Mouse (Mus musculus) olfactory bulb, adult 2 months (tissue): Measurements from ENCODE around the gene Bcl2l1. TPM values are rescaled to one million over a fixed set of nuclear protein-coding genes. Genes with fewer than 3 reads are reported as not detected.

Experiments
- H3K27ac ChIP-seq: fragments of 200-500 bp; 2 replicates; pipeline ENCODE4 v1.5.1; 2012; ENCODE audit warnings: low read depth, low read length; ENCODE audit not compliant: insufficient read depth
- H3K4me1 ChIP-seq: fragments of 200-500 bp; 2 replicates; pipeline ENCODE4 v1.6.1; 2012; ENCODE audit warnings: low read length; ENCODE audit not compliant: control insufficient read depth, insufficient read depth
- H3K4me3 ChIP-seq: fragments of 200-500 bp; 2 replicates; pipeline ENCODE4 v1.5.1; 2012; ENCODE audit warnings: mild to moderate bottlenecking, low read depth, low read length, moderate library complexity; ENCODE audit not compliant: insufficient read depth
- CTCF ChIP-seq: fragments of 200-500 bp; IDR thresholded peaks from 2 replicates; pipeline ENCODE4 v1.5.1; 2012; ENCODE audit warnings: low read depth, mild to moderate bottlenecking, low read length, moderate library complexity; ENCODE audit not compliant: insufficient read depth
- POLR2A ChIP-seq: fragments of 200-500 bp; IDR thresholded peaks from 2 replicates; pipeline ENCODE4 v1.6.1; 2012; ENCODE audit warnings: mild to moderate bottlenecking, low read depth, low read length, moderate library complexity; ENCODE audit not compliant: insufficient read depth
- WGBS: fragments of 180-500 bp; shearing (Covaris S2); methylation state at CpG from one replicate; pipeline ENCODE4 v1.1.7; 2018; 5-methylcytosine and 5-hydroxymethylcytosine counted together
- polyA plus RNA-seq: library from polyadenylated mRNA; stranded (reverse); fragments of >200 nt; gene quantifications from 2 replicates; pipeline ENCODE4 v1.2.4, GENCODE M21; 2012; ENCODE audit warnings: low replicate concordance; ENCODE audit not compliant: missing spikeins, insufficient read depth, insufficient read length

Bcl2l1 gene
- polyA plus RNA-seq, 1 experiment = 296 TPM

DNA sequence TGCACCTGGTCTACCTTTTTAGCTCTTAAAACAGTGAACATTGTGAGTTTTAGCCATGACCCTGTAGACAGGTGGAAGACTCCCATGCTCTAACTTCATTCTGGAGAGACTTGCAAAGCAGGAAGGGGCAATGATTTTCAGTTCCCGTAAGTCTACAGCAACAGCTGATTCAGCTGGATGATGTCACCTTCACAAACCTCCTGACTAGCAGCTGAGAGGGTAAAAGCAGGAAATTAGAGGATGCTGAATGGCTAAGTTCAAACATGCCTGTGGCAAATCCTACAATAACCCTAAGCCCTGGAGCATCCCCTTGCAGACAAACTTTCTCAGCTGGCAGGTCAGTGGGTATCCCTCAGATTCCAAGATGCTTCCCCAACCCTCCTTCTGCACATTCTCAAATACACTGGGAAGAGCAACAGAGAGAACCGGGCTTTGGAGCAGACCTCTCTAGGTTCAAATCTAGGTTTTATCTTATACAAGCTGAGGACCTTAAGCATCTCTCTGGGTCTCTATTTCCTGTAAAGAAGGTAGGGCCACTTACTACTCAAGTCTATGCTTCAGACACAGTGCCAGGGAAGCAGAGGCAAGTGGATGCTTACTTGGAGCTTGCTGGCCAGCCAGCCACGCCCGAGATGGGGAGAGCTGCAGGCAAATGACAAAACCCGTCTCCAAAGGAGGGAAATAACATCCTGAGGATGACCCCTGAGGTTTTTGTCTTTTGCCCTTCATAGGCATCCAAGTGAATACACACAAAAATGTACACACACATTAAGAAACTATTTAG, 21.2 kb downstream of the Bcl2l1 start:
- 73% methylated on average over 5 of the region's 5 CpGs for WGBS
- no peak overlapping the region for H3K4me3 ChIP-seq
- no peak for TF ChIP-seq POLR2A
- no peak for TF ChIP-seq CTCF
- peak overlapping the region; percentile 33; the same call in 1 of the 2 replicates for H3K27ac ChIP-seq
- H3K4me1 ChIP-seq = peaks cover 7% of the 10 kb centered on the region

DNA sequence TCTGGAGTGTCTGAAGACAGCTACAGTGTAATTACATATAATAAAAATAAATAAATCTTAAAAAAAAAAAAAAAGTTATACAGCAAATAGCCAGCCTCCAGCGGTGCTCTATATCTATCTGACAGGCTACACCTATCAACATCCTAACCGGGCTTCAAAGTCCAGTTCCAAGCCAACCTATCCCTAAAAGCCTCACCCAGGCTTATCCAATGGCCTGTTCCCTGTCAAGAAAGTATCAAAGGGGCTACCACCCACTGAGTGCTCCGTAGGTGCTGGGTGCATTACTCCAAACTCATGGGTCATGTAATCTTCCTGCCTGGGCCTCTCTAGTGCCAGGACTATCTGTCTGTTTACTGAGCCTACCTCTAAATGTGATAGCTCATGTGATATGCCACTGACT, 23.4 kb downstream of the Bcl2l1 start:
- no peak overlapping the region for H3K4me3 ChIP-seq
- 89% methylated on average over 3 of the region's 3 CpGs for WGBS
- no peak for TF ChIP-seq CTCF
- no peak for TF ChIP-seq POLR2A
- H3K4me1 ChIP-seq = peaks cover 15% of the 10 kb centered on the region
- no peak overlapping the region for H3K27ac ChIP-seq

DNA sequence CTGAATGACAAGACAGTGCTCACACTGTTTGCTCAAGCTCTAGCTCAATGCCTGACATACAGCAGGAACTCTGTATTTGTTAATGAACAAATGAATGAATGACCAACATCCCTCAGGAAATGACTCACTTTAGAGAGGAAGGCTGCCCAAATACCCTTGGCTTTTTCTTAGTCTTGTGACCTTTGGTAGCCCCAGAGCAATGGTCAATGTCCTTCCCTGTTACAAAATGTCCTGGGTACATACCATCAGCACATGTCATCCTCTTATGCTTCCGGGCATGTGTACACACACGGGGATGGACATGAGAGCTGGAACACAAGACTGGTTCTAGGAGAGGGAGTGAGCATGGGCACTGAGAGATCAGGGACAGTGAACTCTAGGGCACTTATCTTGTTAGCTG, 25.5 kb downstream of the Bcl2l1 start:
- no peak overlapping the region for H3K27ac ChIP-seq
- no peak overlapping the region for H3K4me3 ChIP-seq
- peaks cover 15% of the 10 kb centered on the region for H3K4me1 ChIP-seq
- 86% methylated on average over 2 of the region's 2 CpGs for WGBS
- no peak for TF ChIP-seq CTCF
- no peak for TF ChIP-seq POLR2A

DNA sequence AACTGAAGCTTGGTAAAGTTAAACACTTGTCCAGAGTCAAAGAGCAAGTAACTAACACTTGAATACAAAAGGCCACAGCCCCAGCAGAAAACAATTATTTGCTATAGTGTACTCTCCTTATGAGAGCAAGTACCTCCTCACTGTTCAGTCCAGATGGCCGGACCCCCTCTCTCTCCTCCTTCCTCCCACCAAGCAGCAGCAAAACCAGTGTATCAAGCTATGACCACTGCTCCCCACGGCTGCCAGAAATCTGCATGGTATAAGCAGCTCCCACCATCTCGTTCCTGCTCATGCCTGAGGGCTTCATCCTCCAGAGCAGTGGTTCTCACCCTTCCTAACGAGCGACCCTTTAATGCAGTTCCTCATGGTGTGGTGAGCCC, 26.4 kb downstream of the Bcl2l1 start:
- TF ChIP-seq CTCF (no peak), POLR2A (no peak)
- WGBS = 53% methylated on average over 5 of the region's 5 CpGs
- H3K4me3 ChIP-seq = no peak overlapping the region
- peak overlapping the region; percentile 48; the same call in 1 of the 2 replicates for H3K27ac ChIP-seq
- peaks cover 12% of the 10 kb centered on the region for H3K4me1 ChIP-seq

DNA sequence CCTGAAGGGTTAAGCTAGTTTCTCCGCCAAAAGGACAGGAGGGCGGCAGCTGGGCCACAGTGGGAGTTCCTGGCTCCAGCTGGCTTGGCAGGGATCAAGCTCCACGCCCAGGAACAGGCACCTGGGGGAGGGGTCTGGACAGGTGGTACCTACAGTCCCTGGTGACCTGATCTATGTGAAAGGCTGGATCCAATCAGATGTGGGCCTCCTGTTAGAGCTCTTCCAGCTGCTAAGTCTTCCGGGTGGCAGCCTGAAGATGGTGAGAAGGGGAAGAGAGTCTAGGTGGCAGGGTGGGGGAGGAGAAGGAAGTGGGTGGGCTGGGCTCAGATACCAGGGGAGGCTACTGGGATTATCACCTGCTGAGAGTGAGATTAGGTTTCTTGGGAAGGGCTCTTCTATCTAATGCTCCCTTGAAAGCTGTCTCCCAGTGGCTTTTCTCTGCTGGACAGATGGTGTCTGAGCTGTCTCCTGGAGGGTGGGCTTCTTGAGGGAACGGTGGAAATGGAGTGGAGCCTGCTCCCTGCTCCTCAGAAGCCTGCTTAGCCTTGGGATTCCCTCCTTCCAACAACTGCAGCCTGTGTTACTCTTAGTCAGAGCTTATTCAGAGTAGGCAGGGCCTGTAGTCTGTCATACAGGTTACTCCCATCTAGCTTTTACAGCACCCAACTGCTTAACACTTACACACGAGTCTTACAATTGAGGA, 27.0 kb downstream of the Bcl2l1 start:
- Histone ChIP-seq H3K27ac (0 out of 2 replicates have a peak overlapping the region, but pooled peaks have one; percentile 62), H3K4me1 (peaks cover 12% of the 10 kb centered on the region), H3K4me3 (no peak overlapping the region)
- WGBS = 18% methylated on average over 6 of the region's 6 CpGs
- TF ChIP-seq CTCF (no peak), POLR2A (no peak)

DNA sequence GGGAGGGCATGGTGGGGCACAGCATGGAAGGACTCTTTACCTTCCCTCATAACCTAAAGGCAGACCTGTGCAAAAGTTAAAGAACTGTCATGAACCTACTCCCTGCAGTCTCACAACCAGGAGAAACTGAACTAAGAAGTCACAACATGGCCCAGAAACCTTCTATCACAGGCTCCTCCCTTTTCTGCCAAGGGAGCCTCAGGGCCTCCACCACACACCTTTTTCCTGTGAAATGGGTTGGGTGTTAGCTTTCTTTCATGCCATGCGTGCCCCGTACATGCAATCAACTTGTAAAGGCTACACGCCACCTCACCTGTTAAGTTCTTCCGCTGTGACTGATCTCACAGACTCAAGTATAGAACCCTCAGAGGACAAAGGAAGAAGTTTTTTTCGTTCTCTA, 28.4 kb downstream of the Bcl2l1 start:
- WGBS = 86% methylated on average over 5 of the region's 5 CpGs
- Histone ChIP-seq H3K4me1 (peaks cover 12% of the 10 kb centered on the region), H3K4me3 (no peak overlapping the region), H3K27ac (no peak overlapping the region)
- no peak for TF ChIP-seq POLR2A
- no peak for TF ChIP-seq CTCF

DNA sequence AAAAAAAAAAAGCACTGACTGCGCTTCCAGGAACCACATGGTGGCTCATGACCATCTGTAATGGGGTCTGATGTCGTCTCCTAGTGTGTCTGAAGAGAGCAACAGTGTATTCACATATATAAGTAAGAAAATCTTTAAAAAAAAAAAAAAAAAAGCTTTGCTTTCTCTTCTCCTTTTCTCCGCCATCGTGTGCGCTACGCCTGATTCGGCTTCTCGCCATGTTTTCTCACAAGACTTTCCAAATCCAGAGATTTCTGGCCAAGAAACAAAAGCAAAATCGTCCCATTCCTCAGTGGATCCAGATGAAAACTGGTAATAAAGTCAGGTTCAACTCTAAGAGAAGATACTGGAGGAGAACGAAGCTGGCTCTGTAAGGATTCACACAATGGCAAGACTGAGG, 29.2 kb downstream of the Bcl2l1 start:
- Histone ChIP-seq H3K4me1 (peaks cover 12% of the 10 kb centered on the region), H3K27ac (no peak overlapping the region), H3K4me3 (no peak overlapping the region)
- TF ChIP-seq CTCF = no peak
- TF ChIP-seq POLR2A = no peak
- 89% methylated on average over 10 of the region's 10 CpGs for WGBS

DNA sequence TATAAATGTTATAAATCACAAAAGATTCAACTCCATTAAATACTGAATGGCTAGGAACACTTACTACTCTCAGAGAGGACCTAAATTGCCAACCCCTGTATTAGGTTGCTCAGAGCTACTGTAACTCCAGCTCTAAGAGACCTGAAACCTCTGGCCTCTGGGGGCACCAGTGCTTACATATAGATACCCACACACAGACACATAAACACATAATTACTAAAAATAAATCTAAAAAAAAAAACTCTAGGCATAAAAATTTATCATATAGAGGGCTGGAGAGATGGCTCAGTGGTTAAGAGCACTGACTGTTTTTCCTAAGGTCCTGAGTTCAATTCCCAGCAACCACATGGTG, 30.8 kb downstream of the Bcl2l1 start:
- TF ChIP-seq CTCF = no peak
- TF ChIP-seq POLR2A = no peak
- Histone ChIP-seq H3K4me1 (peaks cover 12% of the 10 kb centered on the region), H3K27ac (no peak overlapping the region), H3K4me3 (no peak overlapping the region)
